Mouse (Mus musculus): ENCODE data around the gene Rab36. TPM values are rescaled to one million over a fixed set of nuclear protein-coding genes. Genes with fewer than 3 reads are reported as not detected.

Rab36 gene
- polyA plus RNA-seq, 1 experiment from 2014 or later = 22.7 TPM

DNA sequence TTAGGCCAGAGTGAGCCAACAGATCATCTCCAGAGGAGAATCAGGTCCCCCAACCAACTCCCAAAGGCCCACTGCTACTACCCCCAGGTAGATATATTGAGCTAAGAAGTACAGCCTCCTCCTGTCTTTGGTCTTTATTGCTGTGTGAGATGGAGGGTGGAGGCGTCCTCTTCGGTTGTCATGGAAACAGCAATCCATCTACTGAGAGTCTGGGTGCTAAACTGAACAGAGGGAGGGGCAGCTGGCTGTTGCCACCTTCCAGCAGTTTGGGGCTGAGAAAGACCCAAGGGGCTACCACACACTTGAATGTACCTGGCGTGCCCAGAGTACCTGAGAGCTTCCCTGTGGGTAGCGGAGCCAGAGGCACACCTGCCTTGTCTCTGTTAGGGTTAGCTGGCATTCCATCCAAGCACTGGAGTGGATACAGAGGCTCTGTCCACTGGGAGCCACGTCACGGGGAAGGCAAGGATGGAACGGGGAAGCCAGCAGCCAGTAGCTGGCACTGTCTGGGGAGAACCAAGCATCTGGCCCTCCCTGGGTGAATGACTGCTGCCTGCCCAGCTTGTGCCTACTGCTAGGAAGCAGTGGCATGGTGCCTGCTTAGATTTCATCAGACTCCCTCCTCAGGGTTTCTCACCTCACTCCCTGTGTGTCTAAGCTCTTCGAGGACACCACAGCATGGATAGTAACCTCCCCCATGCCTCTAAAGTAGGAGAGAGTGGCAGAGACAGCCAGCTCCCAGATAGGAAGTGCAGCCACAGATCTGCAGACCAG, 29.8 kb upstream of the Rab36 start:
- no peaks in the 10 kb centered on the region for H3K36me3 ChIP-seq (ENCODE audit: control insufficient read depth, insufficient read depth, low read length)
- H3K27ac ChIP-seq (ENCODE audit: low read length) = no peak overlapping the region
- no peak overlapping the region for H3K4me3 ChIP-seq (ENCODE audit: low read depth, low read length)
- peak; percentile 19; the same call in 1 of the 2 replicates for ATAC-seq
- H3K4me2 ChIP-seq (ENCODE audit: low read length) = no peak overlapping the region
- 46% methylated on average over 8 of the region's 8 CpGs for WGBS
- no peaks in the 10 kb centered on the region for H3K27me3 ChIP-seq (ENCODE audit: control insufficient read depth, insufficient read depth, low read depth, low read length)
- H3K9me3 ChIP-seq (replicated peaks; ENCODE audit: control insufficient read depth, low read length, poor library complexity, severe bottlenecking) = no peaks in the 10 kb centered on the region
- peaks cover 24% of the 10 kb centered on the region for H3K4me1 ChIP-seq (ENCODE audit: control insufficient read depth, insufficient read depth, low read length)
- no peak overlapping the region for H3K9ac ChIP-seq (ENCODE audit: low read depth, low read length)

DNA sequence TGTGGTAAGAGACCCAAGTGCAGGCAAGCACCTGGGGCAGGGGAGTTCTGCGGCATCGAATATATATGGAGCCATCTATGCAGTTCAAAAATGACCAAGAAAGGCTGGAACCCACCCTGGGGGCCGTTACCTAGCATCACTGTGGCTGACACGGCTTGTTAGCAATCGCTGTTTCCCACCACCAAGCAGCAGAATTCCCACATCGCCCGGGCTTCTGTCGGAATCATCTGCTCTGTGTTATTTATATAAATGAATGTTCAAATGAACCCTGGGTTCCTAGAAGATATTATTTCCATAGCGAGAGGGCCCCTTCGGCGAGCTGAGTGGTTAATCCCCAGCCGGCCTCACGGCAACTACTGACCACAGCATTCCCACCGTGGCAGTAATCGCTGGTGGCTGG, 26.2 kb upstream of the Rab36 start:
- 70% methylated on average over 15 of the region's 15 CpGs for WGBS
- H3K9ac ChIP-seq (ENCODE audit: low read depth, low read length) = no peak overlapping the region
- H3K4me1 ChIP-seq (ENCODE audit: control insufficient read depth, insufficient read depth, low read length) = peaks cover 24% of the 10 kb centered on the region
- H3K36me3 ChIP-seq (ENCODE audit: control insufficient read depth, insufficient read depth, low read length) = peaks cover 4% of the 10 kb centered on the region; the same call in 1 of the 2 replicates
- H3K27ac ChIP-seq (ENCODE audit: low read length) = no peak overlapping the region
- no peak overlapping the region for H3K4me2 ChIP-seq (ENCODE audit: low read length)
- H3K4me3 ChIP-seq (ENCODE audit: low read depth, low read length) = no peak overlapping the region
- H3K27me3 ChIP-seq (ENCODE audit: control insufficient read depth, insufficient read depth, low read depth, low read length) = no peaks in the 10 kb centered on the region
- no peak for ATAC-seq
- no peaks in the 10 kb centered on the region for H3K9me3 ChIP-seq (replicated peaks; ENCODE audit: control insufficient read depth, low read length, poor library complexity, severe bottlenecking)

DNA sequence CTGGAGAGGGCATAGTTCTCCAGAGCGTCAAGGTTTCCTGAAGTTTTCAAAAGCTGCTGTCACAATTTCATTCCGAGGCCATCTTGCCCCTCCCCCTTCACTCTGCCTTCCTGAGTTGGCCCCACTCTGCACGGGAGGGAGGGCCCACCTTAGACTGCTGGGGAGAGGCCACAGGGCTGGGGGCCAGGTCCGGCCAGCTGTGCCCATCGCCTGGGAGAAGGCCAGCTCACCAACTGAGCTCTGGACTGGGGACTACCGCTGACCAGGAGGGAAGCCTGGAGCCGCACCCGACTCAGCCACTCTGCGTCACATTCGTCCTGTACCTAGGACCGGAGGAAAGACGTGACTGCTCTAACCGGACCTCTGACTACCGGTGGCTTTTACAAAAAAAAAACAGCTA, 21.4 kb upstream of the Rab36 start:
- Histone ChIP-seq H3K9me3 (replicated peaks; ENCODE audit: control insufficient read depth, low read length, poor library complexity, severe bottlenecking) (no peaks in the 10 kb centered on the region), H3K9ac (ENCODE audit: low read depth, low read length) (no peak overlapping the region), H3K4me3 (ENCODE audit: low read depth, low read length) (no peak overlapping the region), H3K27ac (ENCODE audit: low read length) (no peak overlapping the region), H3K4me1 (ENCODE audit: control insufficient read depth, insufficient read depth, low read length) (0 out of 2 replicates have a peak, but pooled peaks cover 6% of the 10 kb centered on the region), H3K27me3 (ENCODE audit: control insufficient read depth, insufficient read depth, low read depth, low read length) (no peaks in the 10 kb centered on the region), H3K36me3 (ENCODE audit: control insufficient read depth, insufficient read depth, low read length) (peaks cover 9% of the 10 kb centered on the region), H3K4me2 (ENCODE audit: low read length) (no peak overlapping the region)
- 75% methylated on average over 14 of the region's 14 CpGs for WGBS
- ATAC-seq = no peak

DNA sequence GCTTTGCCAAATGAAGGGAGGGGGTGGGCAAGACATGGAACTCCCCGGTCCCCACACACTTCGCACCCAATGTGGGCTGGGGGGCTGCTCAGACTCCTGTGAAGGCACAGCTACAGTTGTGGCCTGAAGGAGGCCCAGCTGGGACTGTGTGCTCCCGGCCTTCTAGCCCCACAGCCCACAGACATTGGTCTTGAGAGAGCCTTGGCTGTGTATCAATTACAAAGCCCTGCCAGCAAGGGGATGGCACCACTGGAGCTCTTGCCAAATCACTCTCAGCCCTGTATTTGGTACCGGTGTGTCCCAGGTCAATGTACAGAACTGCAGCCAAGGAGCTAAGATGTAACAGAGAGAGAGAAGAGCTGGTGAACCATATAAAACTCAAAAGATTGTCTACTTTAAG, 20.4 kb upstream of the Rab36 start:
- Histone ChIP-seq H3K36me3 (ENCODE audit: control insufficient read depth, insufficient read depth, low read length) (peaks cover 9% of the 10 kb centered on the region), H3K4me1 (ENCODE audit: control insufficient read depth, insufficient read depth, low read length) (no peaks in the 10 kb centered on the region), H3K9ac (ENCODE audit: low read depth, low read length) (no peak overlapping the region), H3K4me2 (ENCODE audit: low read length) (no peak overlapping the region), H3K4me3 (ENCODE audit: low read depth, low read length) (no peak overlapping the region), H3K9me3 (replicated peaks; ENCODE audit: control insufficient read depth, low read length, poor library complexity, severe bottlenecking) (no peaks in the 10 kb centered on the region), H3K27me3 (ENCODE audit: control insufficient read depth, insufficient read depth, low read depth, low read length) (no peaks in the 10 kb centered on the region), H3K27ac (ENCODE audit: low read length) (no peak overlapping the region)
- WGBS = 76% methylated on average over 4 of the region's 4 CpGs
- ATAC-seq = no peak

DNA sequence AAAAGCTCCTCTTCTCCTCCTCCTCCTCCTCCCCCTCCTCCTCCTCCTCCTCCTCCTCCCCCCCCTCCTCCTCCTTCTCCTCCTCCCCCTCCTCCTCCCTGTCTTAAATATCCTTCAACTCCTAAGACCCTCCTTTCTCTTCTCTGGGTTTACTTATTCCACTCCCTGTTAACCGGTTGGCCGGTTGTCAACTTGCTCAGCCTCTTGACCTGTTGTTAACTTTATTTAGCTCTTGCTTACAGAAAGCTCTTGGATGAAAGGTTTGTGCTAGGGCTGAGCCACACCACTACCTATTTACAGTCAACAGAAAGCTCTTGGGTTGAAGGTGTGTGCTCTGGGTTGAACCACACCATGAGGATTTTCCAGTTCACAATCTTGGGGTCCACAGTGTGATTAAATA, 16.6 kb upstream of the Rab36 start:
- Histone ChIP-seq H3K4me1 (ENCODE audit: control insufficient read depth, insufficient read depth, low read length) (no peaks in the 10 kb centered on the region), H3K36me3 (ENCODE audit: control insufficient read depth, insufficient read depth, low read length) (peaks cover 9% of the 10 kb centered on the region), H3K9ac (ENCODE audit: low read depth, low read length) (no peak overlapping the region), H3K4me3 (ENCODE audit: low read depth, low read length) (no peak overlapping the region), H3K9me3 (replicated peaks; ENCODE audit: control insufficient read depth, low read length, poor library complexity, severe bottlenecking) (no peaks in the 10 kb centered on the region), H3K4me2 (ENCODE audit: low read length) (no peak overlapping the region), H3K27ac (ENCODE audit: low read length) (no peak overlapping the region), H3K27me3 (ENCODE audit: control insufficient read depth, insufficient read depth, low read depth, low read length) (no peaks in the 10 kb centered on the region)
- no peak for ATAC-seq
- WGBS = 41% methylated on average over 2 of the region's 2 CpGs

DNA sequence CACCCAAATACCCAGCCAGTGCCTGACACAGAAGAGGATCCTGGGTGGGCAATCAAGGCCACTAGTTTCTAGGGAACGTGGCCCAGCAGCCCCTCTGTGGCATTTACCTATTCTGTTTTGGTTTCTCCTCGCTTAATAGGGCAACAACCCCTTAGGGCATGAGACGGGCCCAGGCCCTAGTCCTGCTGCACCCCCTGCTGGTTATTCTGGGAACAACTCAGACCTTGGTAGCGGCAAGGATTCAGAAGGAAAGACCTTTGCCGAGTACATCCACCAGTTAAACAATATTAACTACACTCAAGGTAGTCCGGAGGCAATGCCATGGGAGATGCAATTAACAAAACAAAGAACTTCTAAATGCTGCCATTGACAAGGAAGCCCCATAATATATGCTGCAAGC, 15.7 kb upstream of the Rab36 start:
- H3K4me2 ChIP-seq (ENCODE audit: low read length) = no peak overlapping the region
- no peak overlapping the region for H3K4me3 ChIP-seq (ENCODE audit: low read depth, low read length)
- WGBS = 14% methylated on average over 6 of the region's 6 CpGs
- peak; percentile 26; the same call in 1 of the 2 replicates for ATAC-seq
- H3K4me1 ChIP-seq (ENCODE audit: control insufficient read depth, insufficient read depth, low read length) = no peaks in the 10 kb centered on the region
- no peaks in the 10 kb centered on the region for H3K27me3 ChIP-seq (ENCODE audit: control insufficient read depth, insufficient read depth, low read depth, low read length)
- no peak overlapping the region for H3K9ac ChIP-seq (ENCODE audit: low read depth, low read length)
- peaks cover 5% of the 10 kb centered on the region; the same call in 1 of the 2 replicates for H3K36me3 ChIP-seq (ENCODE audit: control insufficient read depth, insufficient read depth, low read length)
- H3K9me3 ChIP-seq (replicated peaks; ENCODE audit: control insufficient read depth, low read length, poor library complexity, severe bottlenecking) = no peaks in the 10 kb centered on the region
- no peak overlapping the region for H3K27ac ChIP-seq (ENCODE audit: low read length)

DNA sequence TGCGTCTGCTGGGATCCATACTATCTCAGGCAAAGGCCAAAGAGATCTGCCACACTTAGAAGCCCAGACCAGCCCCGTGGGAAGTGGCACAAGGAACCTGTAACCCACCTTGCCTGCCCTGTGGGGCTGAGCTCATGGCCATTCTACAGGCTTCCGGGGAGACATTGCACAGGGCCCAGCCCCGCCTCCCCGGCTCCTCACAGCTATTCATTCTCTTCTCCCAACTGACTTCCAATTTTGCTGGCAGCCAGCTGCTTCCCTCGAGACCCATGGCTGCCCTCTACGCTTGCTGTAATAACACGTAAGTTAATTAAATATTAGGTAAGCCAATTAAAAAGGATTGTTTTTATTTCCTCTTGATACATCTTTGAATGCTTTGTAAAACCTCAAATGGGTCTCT, 10.4 kb upstream of the Rab36 start:
- no peaks in the 10 kb centered on the region for H3K9me3 ChIP-seq (replicated peaks; ENCODE audit: control insufficient read depth, low read length, poor library complexity, severe bottlenecking)
- WGBS = 52% methylated on average over 8 of the region's 8 CpGs
- no peaks in the 10 kb centered on the region for H3K27me3 ChIP-seq (ENCODE audit: control insufficient read depth, insufficient read depth, low read depth, low read length)
- ATAC-seq = no peak
- H3K27ac ChIP-seq (ENCODE audit: low read length) = no peak overlapping the region
- no peaks in the 10 kb centered on the region for H3K36me3 ChIP-seq (ENCODE audit: control insufficient read depth, insufficient read depth, low read length)
- no peak overlapping the region for H3K4me2 ChIP-seq (ENCODE audit: low read length)
- H3K9ac ChIP-seq (ENCODE audit: low read depth, low read length) = no peak overlapping the region
- H3K4me3 ChIP-seq (ENCODE audit: low read depth, low read length) = no peak overlapping the region
- H3K4me1 ChIP-seq (ENCODE audit: control insufficient read depth, insufficient read depth, low read length) = peaks cover 3% of the 10 kb centered on the region

DNA sequence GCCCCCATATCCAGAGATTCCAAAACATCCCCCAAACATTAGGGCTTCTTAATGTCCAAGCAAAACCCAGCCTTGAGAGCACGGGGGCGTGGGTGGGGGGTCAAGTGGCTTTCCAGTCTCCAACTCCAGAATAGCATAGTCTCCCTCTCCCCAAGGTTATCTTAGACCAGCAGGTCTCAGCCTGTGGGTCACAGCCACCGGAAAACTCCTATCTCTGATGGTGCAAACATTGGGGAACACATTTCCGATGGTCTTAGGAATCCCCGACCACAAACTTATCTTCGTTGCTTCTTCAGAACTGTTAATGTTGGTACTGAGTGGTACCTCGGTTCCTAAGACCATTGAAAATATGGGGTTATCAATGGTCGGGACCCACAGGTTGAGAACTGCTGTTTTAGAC, 8.1 kb upstream of the Rab36 start:
- Histone ChIP-seq H3K27me3 (ENCODE audit: control insufficient read depth, insufficient read depth, low read depth, low read length) (no peaks in the 10 kb centered on the region), H3K4me3 (ENCODE audit: low read depth, low read length) (no peak overlapping the region), H3K36me3 (ENCODE audit: control insufficient read depth, insufficient read depth, low read length) (no peaks in the 10 kb centered on the region), H3K27ac (ENCODE audit: low read length) (no peak overlapping the region), H3K4me1 (ENCODE audit: control insufficient read depth, insufficient read depth, low read length) (peaks cover 17% of the 10 kb centered on the region), H3K4me2 (ENCODE audit: low read length) (no peak overlapping the region), H3K9ac (ENCODE audit: low read depth, low read length) (no peak overlapping the region), H3K9me3 (replicated peaks; ENCODE audit: control insufficient read depth, low read length, poor library complexity, severe bottlenecking) (no peaks in the 10 kb centered on the region)
- ATAC-seq = no peak
- WGBS = 93% methylated on average over 8 of the region's 8 CpGs

DNA sequence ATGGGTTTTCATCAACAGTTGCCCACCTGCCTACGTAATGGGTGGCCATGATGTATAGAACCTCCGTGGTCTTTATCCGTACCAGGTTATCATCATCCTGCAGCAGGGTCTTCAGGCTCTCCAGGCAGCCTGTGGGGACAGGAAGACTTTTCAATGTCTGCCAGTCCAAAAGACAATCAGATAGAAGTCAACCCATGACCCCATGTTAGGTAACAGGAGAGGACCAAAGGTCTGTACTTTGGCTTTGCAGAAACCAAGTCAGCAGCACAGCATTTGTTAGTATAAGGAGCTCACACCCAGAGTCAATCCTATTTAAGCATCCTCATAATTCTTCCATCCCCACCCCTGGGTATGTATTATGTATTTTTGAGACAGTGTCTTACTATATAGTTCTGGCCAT, 7.2 kb upstream of the Rab36 start:
- Histone ChIP-seq H3K9me3 (replicated peaks; ENCODE audit: control insufficient read depth, low read length, poor library complexity, severe bottlenecking) (no peaks in the 10 kb centered on the region), H3K4me2 (ENCODE audit: low read length) (no peak overlapping the region), H3K4me1 (ENCODE audit: control insufficient read depth, insufficient read depth, low read length) (peaks cover 17% of the 10 kb centered on the region), H3K4me3 (ENCODE audit: low read depth, low read length) (no peak overlapping the region), H3K9ac (ENCODE audit: low read depth, low read length) (no peak overlapping the region), H3K36me3 (ENCODE audit: control insufficient read depth, insufficient read depth, low read length) (no peaks in the 10 kb centered on the region), H3K27ac (ENCODE audit: low read length) (no peak overlapping the region), H3K27me3 (ENCODE audit: control insufficient read depth, insufficient read depth, low read depth, low read length) (no peaks in the 10 kb centered on the region)
- WGBS = 93% methylated on average over 3 of the region's 3 CpGs
- ATAC-seq = no peak

All from midbrain, embryonic 16.5 days (tissue).